Mouse (Mus musculus) liver, adult 2 months (tissue): ENCODE data around the gene Selp. TPM values are rescaled to one million over a fixed set of nuclear protein-coding genes. Genes with fewer than 3 reads are reported as not detected.

Experiments
- DNase-seq: peaks from one replicate; pipeline ENCODE4 v3.0.0-alpha.2; 2011; ENCODE audit warnings: low read depth, low spot score; ENCODE audit errors: extremely low read depth
- H3K27ac ChIP-seq: fragments of 200-500 bp; replicated peaks from 2 replicates; pipeline ENCODE4 v1.5.1; 2012; ENCODE audit warnings: low read depth, mild to moderate bottlenecking, control low read depth, inconsistent platforms, low read length; ENCODE audit not compliant: insufficient read depth
- H3K27me3 ChIP-seq: fragments of 200-500 bp; 2 replicates; pipeline ENCODE4 v1.6.1; 2012; ENCODE audit warnings: mild to moderate bottlenecking, moderate library complexity, low read length, inconsistent platforms; ENCODE audit not compliant: control insufficient read depth, insufficient read depth
- H3K36me3 ChIP-seq: fragments of 200-500 bp; 2 replicates; pipeline ENCODE4 v1.6.1; 2012; ENCODE audit warnings: low read length, inconsistent platforms; ENCODE audit not compliant: control insufficient read depth, insufficient read depth
- H3K4me1 ChIP-seq: fragments of 200-500 bp; 2 replicates; pipeline ENCODE4 v1.6.1; 2011; ENCODE audit warnings: low read length; ENCODE audit not compliant: control insufficient read depth, insufficient read depth
- H3K4me3 ChIP-seq: fragments of 200-500 bp; 2 replicates; pipeline ENCODE4 v1.5.1; 2011; ENCODE audit warnings: low read depth, mild to moderate bottlenecking, control low read depth, low read length, moderate library complexity; ENCODE audit not compliant: insufficient read depth
- H3K79me2 ChIP-seq: fragments of 200-500 bp; 2 replicates; pipeline ENCODE4 v1.6.1; 2012; ENCODE audit warnings: inconsistent platforms, mild to moderate bottlenecking, low read length, moderate library complexity; ENCODE audit not compliant: control insufficient read depth, insufficient read depth
- H3K9ac ChIP-seq: fragments of 200-500 bp; 2 replicates; pipeline ENCODE4 v1.6.1; 2012; ENCODE audit warnings: low read depth, mild to moderate bottlenecking, control low read depth, inconsistent platforms, low read length
- CTCF ChIP-seq: fragments of 200-500 bp; IDR thresholded peaks from 2 replicates; pipeline ENCODE4 v1.5.1; 2011; ENCODE audit warnings: low read depth, low read length, control low read depth
- POLR2A ChIP-seq: fragments of 200-500 bp; IDR thresholded peaks from 2 replicates; pipeline ENCODE4 v1.6.1; 2011; ENCODE audit warnings: low read length, control low read depth; ENCODE audit not compliant: insufficient read depth; ENCODE audit errors: extremely low read depth
- WGBS: fragments of 180-500 bp; shearing (Covaris S2); methylation state at CpG from one replicate; pipeline ENCODE4 v1.1.7; 2018; 5-methylcytosine and 5-hydroxymethylcytosine counted together
- polyA plus RNA-seq: library from polyadenylated mRNA; depleted of rRNA; stranded (reverse); fragments of >200 nt; gene quantifications from 2 replicates; pipeline ENCODE4 v1.2.3, GENCODE M21; 2012; rRNA removed
- total RNA-seq: library from RNA; depleted of rRNA; stranded (reverse); fragments of >200 nt; gene quantifications from 2 replicates; pipeline ENCODE4 v1.2.3, GENCODE M21; 2014; rRNA removed

Gene Selp
- 0.65 and 1.1 TPM in 2 replicates for total RNA-seq
- 0.40 and 1.1 TPM in 2 replicates for polyA plus RNA-seq

- no peak within 1 kb of the TSS for H3K27ac ChIP-seq
- TF ChIP-seq POLR2A: no peak
- no peak for TF ChIP-seq CTCF
- no peak within 1 kb of the TSS for H3K4me3 ChIP-seq
- H3K9ac ChIP-seq: no peak within 1 kb of the TSS
- H3K4me1 ChIP-seq: no peaks in the 10 kb centered on the region
- H3K79me2 ChIP-seq: no peaks in the 10 kb centered on the region
- WGBS: 62% methylated on average over 8 of the region's 8 CpGs
- H3K27me3 ChIP-seq: no peaks in the 10 kb centered on the region
- no peaks in the 10 kb centered on the region for H3K36me3 ChIP-seq
- DNase-seq: no peak
These were observed at the start of gene Selp for GRCm38 (mm10) chr1:164114947-164115493. Gene Selp, plus strand, starts transcription at chr1:164115264.

GRCm38 (mm10) chr1:164069261-164069660 is 45.8 kb upstream of the Selp start:
- Histone ChIP-seq H3K4me3 (no peak overlapping the region), H3K4me1 (no peaks in the 10 kb centered on the region), H3K79me2 (no peaks in the 10 kb centered on the region), H3K36me3 (no peaks in the 10 kb centered on the region), H3K27ac (no peak overlapping the region), H3K9ac (no peak overlapping the region), H3K27me3 (no peaks in the 10 kb centered on the region)
- TF ChIP-seq POLR2A (no peak), CTCF (no peak)
- DNase-seq: no peak

- Histone ChIP-seq H3K27ac (no peak overlapping the region), H3K79me2 (no peaks in the 10 kb centered on the region), H3K4me3 (no peak overlapping the region), H3K4me1 (no peaks in the 10 kb centered on the region), H3K9ac (no peak overlapping the region), H3K27me3 (no peaks in the 10 kb centered on the region), H3K36me3 (no peaks in the 10 kb centered on the region)
- no peak for TF ChIP-seq POLR2A
- TF ChIP-seq CTCF: no peak
- WGBS: 90% methylated on average over 4 of the region's 4 CpGs
- no peak for DNase-seq
These were observed 44.6 kb upstream of the Selp start for GRCm38 (mm10) chr1:164070461-164070860.

- Histone ChIP-seq H3K4me1 (no peaks in the 10 kb centered on the region), H3K27me3 (no peaks in the 10 kb centered on the region), H3K27ac (no peak overlapping the region), H3K36me3 (no peaks in the 10 kb centered on the region), H3K4me3 (no peak overlapping the region), H3K79me2 (no peaks in the 10 kb centered on the region), H3K9ac (no peak overlapping the region)
- WGBS: 79% methylated on average over 7 of the region's 7 CpGs
- DNase-seq: no peak
- TF ChIP-seq POLR2A: no peak
- TF ChIP-seq CTCF: no peak
These were observed 44.0 kb upstream of the Selp start for GRCm38 (mm10) chr1:164071111-164071510.

- Histone ChIP-seq H3K27me3 (no peaks in the 10 kb centered on the region), H3K9ac (no peak overlapping the region), H3K79me2 (no peaks in the 10 kb centered on the region), H3K27ac (no peak overlapping the region), H3K36me3 (no peaks in the 10 kb centered on the region), H3K4me1 (no peaks in the 10 kb centered on the region), H3K4me3 (no peak overlapping the region)
- DNase-seq: no peak
- TF ChIP-seq POLR2A (no peak), CTCF (no peak)
- WGBS: 87% methylated on average over 4 of the region's 4 CpGs
These were observed 43.1 kb upstream of the Selp start for GRCm38 (mm10) chr1:164072001-164072400.

- Histone ChIP-seq H3K36me3 (no peaks in the 10 kb centered on the region), H3K27ac (no peak overlapping the region), H3K4me1 (no peaks in the 10 kb centered on the region), H3K27me3 (no peaks in the 10 kb centered on the region), H3K4me3 (no peak overlapping the region), H3K79me2 (no peaks in the 10 kb centered on the region), H3K9ac (no peak overlapping the region)
- TF ChIP-seq CTCF: no peak
- no peak for TF ChIP-seq POLR2A
- DNase-seq: no peak
- 85% methylated on average over 9 of the region's 9 CpGs for WGBS
These were observed 42.0 kb upstream of the Selp start for GRCm38 (mm10) chr1:164073091-164073490.
